Mouse (Mus musculus): Measurements from ENCODE around the gene Rbm8a. TPM values are rescaled to one million over a fixed set of nuclear protein-coding genes. Genes with fewer than 3 reads are reported as not detected.
"Not testable (repeated sequence)": the region's sequence is repeated elsewhere in the genome, so short reads cannot be mapped to it uniquely, and the experiment has no call there.

The Rbm8a gene
- polyA plus RNA-seq, 1 experiment = 57.2 TPM

DNA sequence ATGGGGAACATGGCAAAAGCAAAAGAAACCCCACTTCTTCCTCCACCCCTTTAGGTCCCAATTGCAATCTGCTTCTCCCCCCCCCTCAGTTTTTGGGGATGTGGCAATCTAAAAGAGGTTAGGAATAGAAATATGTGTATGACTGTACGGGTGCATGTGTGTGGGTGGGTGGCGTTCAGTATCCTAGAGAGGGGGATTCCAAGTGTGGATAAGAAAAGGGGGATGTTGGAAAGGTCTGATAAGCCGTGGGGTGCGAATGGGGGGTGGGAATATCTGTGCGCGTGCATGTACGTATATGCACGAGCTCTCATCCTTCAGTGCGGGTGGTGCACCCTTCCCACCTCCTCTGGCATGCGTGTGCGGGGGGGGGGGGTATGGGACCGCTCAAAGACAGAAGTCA, 32.9 kb upstream of the Rbm8a start:
- peak; percentile 60 for DNase-seq (ENCODE audit: low read depth)
- TF ChIP-seq CTCF (IDR thresholded peaks at IDR 0.05; ENCODE audit: borderline replicate concordance, extremely low read depth, insufficient read depth, insufficient read length) (no peak), POLR2A (IDR thresholded peaks at IDR 0.05; ENCODE audit: borderline replicate concordance, extremely low read depth, insufficient read depth, insufficient read length, poor library complexity, severe bottlenecking) (no peak)

DNA sequence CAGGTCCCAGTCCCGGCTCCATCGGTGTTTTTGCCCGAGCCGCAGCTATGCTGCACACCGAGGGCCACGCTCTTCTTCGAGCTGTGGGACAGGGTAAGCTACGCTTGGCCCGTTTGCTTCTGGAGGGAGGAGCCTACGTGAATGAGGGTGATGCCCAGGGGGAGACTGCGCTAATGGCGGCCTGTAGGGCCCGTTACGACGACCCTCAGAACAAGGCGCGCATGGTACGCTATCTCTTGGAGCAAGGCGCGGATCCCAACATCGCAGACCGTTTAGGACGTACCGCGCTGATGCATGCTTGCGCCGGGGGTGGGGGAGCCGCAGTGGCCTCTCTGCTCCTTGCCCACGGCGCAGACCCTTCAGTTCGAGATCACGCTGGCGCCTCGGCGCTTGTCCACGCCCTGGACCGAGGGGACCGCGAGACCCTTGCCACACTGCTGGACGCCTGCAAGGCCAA, 32.3 kb upstream of the Rbm8a start:
- peak; percentile 71 for DNase-seq (ENCODE audit: low read depth)

DNA sequence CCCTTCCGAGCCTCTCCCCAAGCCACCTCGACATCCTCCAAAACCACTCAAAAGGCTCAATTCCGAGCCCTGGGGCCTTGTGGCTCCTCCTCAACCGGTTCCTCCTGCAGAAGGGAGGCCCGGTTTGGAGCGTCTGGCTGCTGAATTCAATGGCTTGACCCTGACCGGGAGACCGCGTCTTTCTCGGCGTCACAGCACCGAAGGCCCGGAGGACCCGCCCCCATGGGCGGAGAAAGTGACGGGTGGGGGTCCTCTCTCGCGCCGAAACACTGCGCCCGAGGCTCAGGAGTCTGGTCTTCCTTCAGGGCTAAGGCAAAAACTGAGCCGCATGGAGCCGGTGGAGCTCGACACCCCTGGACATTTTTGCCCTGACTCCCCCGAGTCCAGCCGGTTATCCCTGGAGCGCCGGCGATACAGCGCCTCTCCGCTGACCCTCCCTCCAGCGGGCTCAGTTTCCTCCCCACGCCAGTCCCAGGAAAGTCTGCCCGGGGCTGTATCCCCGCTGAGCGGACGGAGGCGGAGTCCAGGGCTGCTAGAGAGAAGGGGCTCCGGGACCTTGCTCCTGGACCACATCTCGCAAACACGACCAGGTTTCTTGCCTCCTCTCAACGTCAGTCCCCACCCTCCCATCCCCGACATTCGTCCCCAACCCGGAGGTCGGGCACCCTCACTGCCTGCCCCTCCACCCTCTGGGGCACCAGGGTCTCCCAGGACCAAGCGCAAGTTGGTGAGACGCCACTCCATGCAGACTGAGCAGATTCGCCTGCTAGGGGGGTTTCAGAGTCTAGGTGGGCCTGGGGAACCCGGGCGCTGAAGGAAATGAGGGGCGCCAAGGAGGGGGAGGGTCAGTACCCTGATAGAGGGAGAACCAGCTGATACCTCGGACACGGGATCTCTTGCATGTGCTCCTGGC, 31.3 kb upstream of the Rbm8a start:
- TF ChIP-seq CTCF (IDR thresholded peaks at IDR 0.05; ENCODE audit: borderline replicate concordance, extremely low read depth, insufficient read depth, insufficient read length) (no peak), POLR2A (IDR thresholded peaks at IDR 0.05; ENCODE audit: borderline replicate concordance, extremely low read depth, insufficient read depth, insufficient read length, poor library complexity, severe bottlenecking) (peak; percentile 19; the same call in 1 of the 2 replicates)

More for the DNA sequence above, 32.3 kb upstream of the Rbm8a start:
- TF ChIP-seq POLR2A (IDR thresholded peaks at IDR 0.05; ENCODE audit: borderline replicate concordance, extremely low read depth, insufficient read depth, insufficient read length, poor library complexity, severe bottlenecking) = no peak
- no peak for TF ChIP-seq CTCF (IDR thresholded peaks at IDR 0.05; ENCODE audit: borderline replicate concordance, extremely low read depth, insufficient read depth, insufficient read length)

DNA sequence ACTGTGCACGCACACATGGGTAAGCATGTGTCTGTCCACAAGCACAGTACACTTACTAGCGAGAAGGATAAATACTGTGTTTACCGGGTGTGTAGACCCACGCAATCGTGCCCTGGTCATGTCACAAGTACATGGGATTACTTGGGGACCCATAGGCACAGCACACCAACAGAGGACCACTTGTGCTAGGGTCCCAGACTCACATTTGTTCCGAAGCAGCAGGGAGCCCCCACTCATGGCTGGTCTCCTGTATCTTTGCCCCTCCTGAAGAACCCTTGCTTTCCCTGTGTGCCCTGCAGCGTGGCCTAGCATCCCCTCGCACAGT, 30.7 kb upstream of the Rbm8a start:
- no peak for DNase-seq (ENCODE audit: low read depth)
- TF ChIP-seq CTCF (IDR thresholded peaks at IDR 0.05; ENCODE audit: borderline replicate concordance, extremely low read depth, insufficient read depth, insufficient read length) (no peak), POLR2A (IDR thresholded peaks at IDR 0.05; ENCODE audit: borderline replicate concordance, extremely low read depth, insufficient read depth, insufficient read length, poor library complexity, severe bottlenecking) (no peak)

More for the DNA sequence above, 31.3 kb upstream of the Rbm8a start:
- peak; percentile 82 for DNase-seq (ENCODE audit: low read depth)

DNA sequence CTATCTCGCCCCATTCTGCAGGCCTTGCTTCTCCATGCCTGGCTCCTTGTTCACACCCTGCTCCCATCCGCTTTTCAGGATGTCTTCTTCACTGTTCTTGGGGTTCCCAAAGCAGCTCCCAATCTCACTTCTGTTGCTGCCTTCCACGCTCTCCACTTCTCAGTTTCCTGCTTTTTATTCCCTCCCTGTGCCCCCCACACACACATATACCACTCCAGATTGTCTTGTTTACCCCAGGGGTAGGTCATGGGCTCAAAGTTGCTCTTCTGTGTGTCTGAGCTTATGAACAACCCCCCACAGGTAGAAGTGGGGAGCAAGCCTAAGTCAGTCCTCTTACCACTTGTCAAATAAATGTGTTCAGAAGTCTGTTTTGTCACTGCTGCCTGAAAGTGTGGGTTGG, 30.3 kb upstream of the Rbm8a start:
- no peak for DNase-seq (ENCODE audit: low read depth)
- TF ChIP-seq CTCF (IDR thresholded peaks at IDR 0.05; ENCODE audit: borderline replicate concordance, extremely low read depth, insufficient read depth, insufficient read length) (no peak), POLR2A (IDR thresholded peaks at IDR 0.05; ENCODE audit: borderline replicate concordance, extremely low read depth, insufficient read depth, insufficient read length, poor library complexity, severe bottlenecking) (no peak)

DNA sequence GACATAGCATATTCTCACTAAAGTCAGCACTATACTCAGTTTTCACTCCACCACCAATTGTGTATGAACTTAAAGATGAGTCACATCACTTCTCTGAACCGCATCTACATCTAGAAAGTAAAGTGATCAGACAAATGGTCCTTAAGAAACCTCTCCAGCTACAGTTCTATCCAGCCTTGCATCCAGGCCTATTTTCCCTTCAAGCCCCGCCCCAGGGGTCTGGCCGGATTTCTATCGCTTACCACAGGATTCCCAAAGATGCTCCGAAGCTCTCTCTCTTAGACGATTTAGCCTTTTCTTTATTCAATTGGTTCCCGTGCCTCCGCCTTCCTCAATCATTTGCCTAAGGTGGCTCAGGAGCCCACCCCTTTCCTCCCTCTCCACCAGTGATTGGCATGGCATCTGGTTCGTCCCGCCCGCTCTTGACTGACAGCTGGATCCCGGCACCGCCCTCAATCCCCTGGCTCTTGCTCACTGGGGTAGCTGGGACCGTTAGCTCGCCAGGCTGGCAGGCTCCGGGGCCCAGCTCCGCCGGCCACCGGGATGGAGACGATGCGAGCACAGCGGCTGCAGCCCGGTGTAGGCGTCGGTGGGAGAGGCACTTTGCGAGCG, 29.0 kb upstream of the Rbm8a start, which contains the start of gene Lix1l:
Gene Lix1l, plus strand, starts transcription at position 511 of the 612 bp plus-strand sequence.
- DNase-seq (ENCODE audit: low read depth) = peak; percentile 99
- no peak for TF ChIP-seq CTCF (IDR thresholded peaks at IDR 0.05; ENCODE audit: borderline replicate concordance, extremely low read depth, insufficient read depth, insufficient read length)
- peak; percentile 82 for TF ChIP-seq POLR2A (IDR thresholded peaks at IDR 0.05; ENCODE audit: borderline replicate concordance, extremely low read depth, insufficient read depth, insufficient read length, poor library complexity, severe bottlenecking)

DNA sequence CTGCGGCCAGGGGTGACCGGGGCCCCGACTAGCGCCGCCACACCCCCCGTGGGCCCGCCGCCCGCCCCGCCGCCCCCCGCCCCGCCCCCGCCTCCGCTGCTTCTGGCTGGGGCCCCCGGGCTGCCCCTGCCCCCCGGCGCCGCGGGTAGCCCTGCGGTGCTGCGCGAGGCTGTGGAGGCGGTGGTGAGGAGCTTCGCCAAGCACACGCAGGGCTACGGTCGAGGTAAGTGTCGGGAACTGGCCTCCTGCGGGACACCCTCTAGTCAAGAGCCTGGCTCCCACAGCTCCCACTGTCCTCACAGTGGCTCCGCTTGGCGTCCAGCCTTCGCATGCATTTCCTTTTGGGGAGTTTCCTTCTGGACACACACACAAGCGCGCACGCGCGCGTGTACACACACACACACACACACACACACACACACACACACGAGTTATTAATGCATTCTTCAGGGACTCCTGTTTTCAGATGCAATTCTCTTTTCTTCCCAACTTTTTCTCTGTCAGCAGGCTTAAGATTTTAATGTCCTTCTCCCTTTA, 28.4 kb upstream of the Rbm8a start:
- peak; percentile 88 for DNase-seq (ENCODE audit: low read depth)
- TF ChIP-seq CTCF (IDR thresholded peaks at IDR 0.05; ENCODE audit: borderline replicate concordance, extremely low read depth, insufficient read depth, insufficient read length) = no peak
- peak; percentile 24; the same call in 1 of the 2 replicates for TF ChIP-seq POLR2A (IDR thresholded peaks at IDR 0.05; ENCODE audit: borderline replicate concordance, extremely low read depth, insufficient read depth, insufficient read length, poor library complexity, severe bottlenecking)

DNA sequence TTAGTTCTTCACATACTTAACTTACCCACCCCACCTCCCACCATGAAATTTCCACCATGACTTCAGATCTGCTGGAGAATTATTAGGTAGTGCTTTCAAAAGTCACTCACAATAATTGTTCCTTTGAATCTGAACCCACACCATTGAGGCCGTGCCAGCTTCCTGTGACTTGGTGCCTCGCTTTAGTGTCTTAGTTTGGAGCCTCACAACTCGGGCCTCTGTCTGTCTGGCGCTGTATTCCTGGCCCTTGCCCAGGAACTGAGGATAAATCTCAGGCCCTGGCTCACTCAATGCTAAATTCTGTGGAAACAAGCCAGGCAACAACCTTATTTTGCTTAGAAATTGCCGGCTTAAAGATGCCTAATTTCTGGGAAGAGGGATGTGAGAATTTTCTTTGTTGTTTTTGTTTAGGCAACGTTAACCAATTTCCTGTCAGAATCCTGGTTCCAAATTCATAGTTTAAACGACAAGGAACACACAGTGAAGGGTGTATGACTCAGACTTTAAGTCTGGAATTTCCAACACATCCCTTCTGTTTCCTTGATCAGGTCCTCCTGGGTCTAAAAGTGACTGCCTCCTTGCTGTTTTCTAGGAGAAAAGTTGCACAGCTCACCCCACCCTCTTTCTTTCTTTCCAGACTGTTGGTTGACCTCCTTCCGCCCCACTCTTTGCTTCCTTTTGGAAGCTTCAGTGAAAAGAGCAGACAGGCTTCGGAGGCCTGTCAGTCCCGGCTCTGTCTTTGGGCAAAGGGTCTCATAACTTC, 27.6 kb upstream of the Rbm8a start:
- DNase-seq (ENCODE audit: low read depth) = peak; percentile 83
- TF ChIP-seq POLR2A (IDR thresholded peaks at IDR 0.05; ENCODE audit: borderline replicate concordance, extremely low read depth, insufficient read depth, insufficient read length, poor library complexity, severe bottlenecking) (no peak), CTCF (IDR thresholded peaks at IDR 0.05; ENCODE audit: borderline replicate concordance, extremely low read depth, insufficient read depth, insufficient read length) (no peak)

DNA sequence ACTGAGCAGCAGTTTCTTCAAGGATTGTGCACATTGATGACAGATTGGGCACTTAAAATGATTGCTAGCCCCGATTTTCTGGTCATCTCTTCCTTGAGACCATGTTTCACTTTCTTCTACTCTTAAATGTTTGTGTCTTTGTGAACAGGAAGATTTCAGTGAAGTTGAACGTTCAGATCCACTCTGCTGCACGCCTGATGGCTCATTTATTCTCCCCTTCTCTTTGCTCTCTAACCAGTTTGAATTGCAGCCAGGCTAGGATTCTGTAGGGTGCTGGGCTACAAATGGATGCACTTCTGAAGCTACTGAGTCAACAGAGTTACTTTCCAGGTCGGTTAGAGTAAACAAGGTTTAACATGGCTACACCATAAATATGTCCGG, 27.0 kb upstream of the Rbm8a start:
- TF ChIP-seq POLR2A (IDR thresholded peaks at IDR 0.05; ENCODE audit: borderline replicate concordance, extremely low read depth, insufficient read depth, insufficient read length, poor library complexity, severe bottlenecking) = no peak
- no peak for TF ChIP-seq CTCF (IDR thresholded peaks at IDR 0.05; ENCODE audit: borderline replicate concordance, extremely low read depth, insufficient read depth, insufficient read length)
- peak; percentile 44 for DNase-seq (ENCODE audit: low read depth)

DNA sequence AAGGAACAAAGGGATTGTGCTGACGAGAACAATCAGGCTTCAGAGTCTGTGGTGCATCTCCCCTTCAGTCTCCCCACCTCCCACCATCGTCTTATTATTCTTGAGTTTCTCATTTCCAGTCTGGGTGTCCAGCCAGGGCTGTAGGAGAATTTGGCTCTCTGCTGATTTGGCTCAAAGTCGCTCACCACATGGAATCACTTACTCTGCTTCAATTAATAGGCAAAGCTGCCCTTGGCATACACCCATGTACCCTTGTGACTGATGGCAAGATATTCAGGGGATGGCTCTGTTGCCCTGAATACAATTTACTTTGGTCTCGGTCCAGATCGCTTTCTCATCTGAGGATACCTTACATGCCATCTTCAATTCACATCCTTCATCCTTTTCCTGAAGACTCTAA, 26.4 kb upstream of the Rbm8a start:
- DNase-seq (ENCODE audit: low read depth) = peak; percentile 80

DNA sequence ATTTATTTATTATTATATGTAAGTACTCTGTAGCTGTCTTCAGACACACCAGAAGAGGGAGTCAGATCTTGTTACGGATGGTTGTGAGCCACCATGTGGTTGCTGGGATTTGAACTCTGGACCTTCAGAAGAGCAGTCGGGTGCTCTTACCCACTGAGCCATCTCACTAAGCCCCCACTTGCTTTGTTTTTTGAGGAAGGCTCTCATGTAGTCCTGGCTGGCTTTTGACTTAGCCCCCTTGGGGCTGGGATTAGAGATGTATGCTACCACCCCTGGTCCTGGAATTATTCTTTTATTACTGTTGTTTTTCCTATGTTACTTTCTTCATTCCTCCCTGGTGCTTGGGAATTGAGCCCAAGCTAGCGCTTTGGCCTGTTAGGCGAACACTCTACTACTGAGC, 23.7 kb upstream of the Rbm8a start:
- not testable (repeated sequence) for DNase-seq (ENCODE audit: low read depth)

More for the DNA sequence above, 26.4 kb upstream of the Rbm8a start:
- TF ChIP-seq POLR2A (IDR thresholded peaks at IDR 0.05; ENCODE audit: borderline replicate concordance, extremely low read depth, insufficient read depth, insufficient read length, poor library complexity, severe bottlenecking) (no peak), CTCF (IDR thresholded peaks at IDR 0.05; ENCODE audit: borderline replicate concordance, extremely low read depth, insufficient read depth, insufficient read length) (no peak)
